Mouse (Mus musculus) regulatory T cell (primary cell): ENCODE data around the gene Dnaja3.
"Not testable (repeated sequence)": the region's sequence is repeated elsewhere in the genome, so short reads cannot be mapped to it uniquely, and the experiment has no call there.

Experiments
- in situ Hi-C: fragments of 300-600 bp; cut with MboI, MseI; formaldehyde crosslinking; loops from one replicate; pipeline ENCODE4 v1.15.1; 2025; ENCODE audit warnings: high pct_unique_total_duplicates

Gene Dnaja3

DNA sequence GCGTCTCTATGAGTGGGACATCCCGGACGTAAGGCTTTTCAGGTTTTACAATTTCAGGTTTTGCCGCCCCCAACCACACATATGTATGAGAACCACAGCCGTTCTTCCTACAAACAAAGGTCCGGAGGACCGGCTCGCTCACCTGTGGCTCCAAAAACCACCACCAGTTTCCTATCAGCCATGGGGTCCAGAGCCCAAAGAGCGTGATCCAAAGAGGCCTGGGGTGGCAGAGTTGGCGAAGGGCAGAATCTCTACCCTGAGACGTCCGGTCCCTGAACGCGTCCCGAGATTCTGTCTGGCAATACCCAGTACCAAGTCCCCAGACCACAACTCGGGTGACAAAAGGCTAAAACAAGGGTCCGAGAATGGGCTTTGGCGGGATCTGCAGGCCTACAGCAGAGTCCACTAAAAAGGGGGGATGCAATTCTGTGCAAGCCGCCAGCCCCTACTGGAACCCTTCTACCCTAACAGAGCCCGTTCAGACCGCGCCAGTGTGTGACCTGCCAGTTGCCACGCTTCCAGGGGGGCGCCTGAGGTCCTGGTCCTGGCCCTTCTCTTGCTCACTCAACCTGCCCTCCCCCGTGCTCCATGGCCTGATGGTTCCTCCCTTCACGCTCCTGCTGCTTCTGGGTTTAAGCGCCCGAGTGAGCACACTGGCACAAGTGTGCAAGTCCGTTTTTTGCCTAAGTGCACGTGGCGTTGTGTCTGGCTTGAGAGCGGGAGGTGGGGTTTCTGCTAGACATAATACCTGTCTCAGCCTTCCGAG lies 79.1 kb downstream of the Dnaja3 start, which contains the start of gene Nmral1:
TSS of gene Nmral1 (minus strand) at position 604 of the 766 bp plus-strand sequence.
- in situ Hi-C loops: loop anchor here (5.0 kb wide), 1 partner anchor 53 kb away; no protein-coding TSS in a partner anchor

DNA sequence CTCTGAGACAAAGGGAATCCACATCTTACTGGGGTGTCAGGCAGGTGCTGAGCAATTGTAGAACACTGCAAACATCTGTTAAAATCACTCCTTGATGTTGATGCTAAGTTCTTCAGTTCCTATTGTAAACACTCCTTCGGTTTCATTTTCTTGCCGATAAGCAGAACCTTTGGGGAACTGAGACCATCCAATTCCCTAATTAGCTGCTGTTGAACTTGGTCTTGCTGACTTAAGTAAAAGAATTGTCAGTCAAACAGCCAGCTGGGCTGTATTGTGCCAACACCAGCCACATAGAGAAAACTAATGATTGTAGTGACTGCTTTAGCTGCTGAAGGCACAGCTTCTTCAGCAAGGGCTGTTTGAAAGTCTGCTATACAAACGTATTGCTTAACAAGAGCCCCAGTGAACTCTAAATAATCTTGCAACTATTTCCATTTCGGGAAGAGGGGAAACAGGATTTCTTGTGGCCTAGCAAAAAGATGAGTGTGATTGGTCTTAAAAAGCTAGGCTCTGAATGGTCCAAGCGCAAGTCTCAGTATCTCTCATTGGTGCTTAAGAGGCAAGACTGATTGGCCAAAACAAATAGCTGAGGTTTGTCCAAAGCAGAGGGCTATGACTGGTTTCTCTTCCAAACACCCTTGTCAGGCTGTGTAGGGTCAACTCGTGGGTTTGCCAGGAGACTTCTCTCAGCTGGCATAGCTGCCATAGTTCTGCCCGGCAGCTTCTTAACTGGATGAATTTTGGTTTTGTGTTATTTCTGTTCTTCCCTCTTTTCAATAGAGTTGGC lies 82.5 kb downstream of the Dnaja3 start:
- in situ Hi-C loops: no loop called here

DNA sequence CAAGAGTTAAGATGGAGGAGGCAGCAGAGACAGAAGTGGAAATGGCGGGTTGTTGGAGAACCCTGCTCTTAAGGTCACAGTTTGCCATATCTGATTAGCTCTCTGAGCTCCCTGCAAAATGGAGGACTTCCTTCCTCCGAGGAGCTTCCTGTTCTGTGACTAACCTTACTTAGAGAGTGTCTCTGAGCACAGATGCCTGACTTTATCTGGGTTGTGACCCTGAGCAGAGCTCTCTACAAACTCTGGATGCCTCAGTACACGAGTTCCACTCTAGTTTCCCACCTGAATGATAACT lies 83.1 kb downstream of the Dnaja3 start:
- in situ Hi-C loops: no loop called here

DNA sequence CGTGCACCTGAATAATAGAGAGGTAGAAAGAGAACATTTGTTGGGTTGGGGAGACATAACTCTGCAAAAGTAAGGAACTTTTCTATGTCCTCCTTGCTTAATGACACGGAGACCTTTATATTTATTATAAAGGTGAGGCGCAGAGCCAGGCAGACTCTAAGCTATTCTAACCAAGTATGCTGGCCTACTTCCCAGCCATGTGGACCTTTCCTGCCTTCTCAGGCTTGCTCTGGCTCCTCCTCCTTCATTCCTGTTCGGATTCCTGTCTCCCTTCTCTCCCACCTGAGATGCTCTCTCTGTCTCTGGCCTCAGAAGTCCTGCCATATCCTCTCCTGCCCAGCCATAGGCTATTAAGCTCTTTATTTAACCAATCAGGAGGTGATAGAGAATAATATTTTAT lies 85.5 kb downstream of the Dnaja3 start:
- in situ Hi-C loops: no loop called here

DNA sequence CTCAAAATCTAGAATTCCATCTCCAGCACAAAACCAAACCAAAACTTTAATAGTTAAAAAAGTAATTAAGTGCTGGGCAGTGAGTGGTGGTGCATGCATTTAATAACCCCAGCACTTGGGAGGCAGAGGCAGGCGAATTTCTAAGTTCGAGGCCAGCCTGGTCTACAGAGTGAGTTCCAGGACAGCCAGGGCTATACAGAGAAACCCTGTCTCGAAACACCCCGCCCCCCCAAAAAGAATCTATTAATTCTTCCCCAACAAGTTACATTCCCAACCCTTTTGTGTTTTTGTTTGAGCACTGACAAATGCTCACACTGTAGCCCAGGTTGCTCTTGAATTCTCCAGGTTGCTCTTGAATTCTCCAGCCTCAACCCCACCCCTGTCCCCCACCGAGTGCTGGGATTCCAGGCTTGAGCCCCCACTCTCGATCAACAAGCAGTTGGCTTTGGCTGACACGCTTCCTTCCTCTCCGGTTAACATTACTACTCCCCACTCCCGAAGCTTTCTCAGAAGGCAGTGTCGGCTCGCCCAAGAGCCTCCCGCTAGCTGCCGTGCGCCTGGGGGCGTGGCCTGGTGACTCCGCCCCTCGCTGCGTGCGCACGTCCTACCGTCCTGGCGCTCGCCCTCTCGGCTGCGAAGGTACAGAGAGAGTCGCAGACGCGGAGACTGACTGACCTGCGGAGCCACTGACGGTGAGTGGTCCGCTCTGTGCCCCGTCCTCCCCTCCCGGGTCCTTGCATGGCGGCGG lies 86.2 kb downstream of the Dnaja3 start, which contains the start of gene Hmox2:
TSS of gene Hmox2 (plus strand) at position 582 of the 748 bp plus-strand sequence.
- in situ Hi-C loops: no loop called here

DNA sequence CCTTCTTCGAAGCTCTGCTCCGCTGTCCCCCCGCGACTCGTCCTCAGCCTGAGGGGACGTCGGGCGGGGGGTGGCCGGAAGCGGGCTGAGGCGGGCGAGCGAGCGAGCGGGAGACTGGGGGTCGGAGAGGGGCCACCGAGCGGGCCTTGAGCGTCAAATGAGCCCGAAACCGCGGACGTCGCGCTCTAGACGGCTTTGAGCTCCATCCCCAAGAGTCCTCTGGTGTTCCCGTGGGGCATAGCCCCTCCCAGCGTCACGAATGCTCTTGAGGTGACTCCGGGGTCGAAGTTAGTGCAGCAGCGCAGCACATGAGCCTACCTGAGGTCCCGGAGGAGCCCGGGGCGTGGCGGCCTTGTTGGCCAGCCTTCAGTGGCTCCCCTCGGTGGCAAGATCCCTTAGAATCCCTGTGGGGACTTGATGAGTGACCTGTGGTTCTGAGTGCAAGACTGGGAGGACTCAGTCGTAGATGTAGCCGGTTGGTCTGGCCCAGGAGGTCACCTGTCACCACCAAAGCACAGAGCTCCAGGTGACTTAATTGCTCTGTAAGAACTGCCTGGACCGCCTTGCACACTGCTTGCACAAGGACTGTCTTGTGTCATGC lies 86.8 kb downstream of the Dnaja3 start:
- in situ Hi-C loops: no loop called here

DNA sequence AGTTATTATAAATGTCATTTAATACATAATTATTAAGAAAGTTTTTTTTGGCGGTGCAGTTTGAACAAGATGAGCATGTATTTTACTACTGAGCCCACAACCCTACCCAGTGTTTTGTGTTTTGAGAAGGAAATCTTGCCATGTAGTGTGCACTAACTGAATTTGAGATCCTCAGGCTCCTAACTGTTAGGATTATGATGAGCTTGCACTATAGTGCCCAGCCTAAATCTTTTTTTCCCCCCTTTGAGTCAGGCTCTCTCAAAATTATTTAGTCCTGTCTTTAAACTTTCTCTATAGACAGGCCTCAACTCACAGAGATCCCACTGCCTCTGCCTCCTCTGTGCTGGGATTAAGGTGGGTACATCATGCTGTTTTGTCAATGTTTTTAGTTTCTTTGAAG lies 87.7 kb downstream of the Dnaja3 start:
- in situ Hi-C loops: no loop called here

DNA sequence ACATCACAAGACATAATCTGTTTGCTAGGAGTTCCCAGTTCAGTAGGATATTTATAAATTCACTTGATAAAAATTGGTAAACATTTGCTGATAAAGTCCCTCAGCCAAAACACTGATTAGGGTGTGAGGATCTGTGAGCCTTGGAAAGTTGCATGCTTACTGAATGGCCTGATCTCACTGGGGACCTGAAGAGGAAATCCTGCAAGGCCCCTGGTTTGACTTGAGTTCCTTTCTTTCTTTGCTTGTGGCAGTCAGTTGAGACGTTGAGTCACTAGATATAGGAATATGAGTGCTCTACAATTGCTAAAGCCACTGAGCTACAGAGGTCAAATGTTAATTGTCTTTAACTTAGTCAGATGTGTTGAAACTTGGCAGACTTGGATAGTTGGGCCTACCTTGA lies 88.2 kb downstream of the Dnaja3 start:
- in situ Hi-C loops: no loop called here

DNA sequence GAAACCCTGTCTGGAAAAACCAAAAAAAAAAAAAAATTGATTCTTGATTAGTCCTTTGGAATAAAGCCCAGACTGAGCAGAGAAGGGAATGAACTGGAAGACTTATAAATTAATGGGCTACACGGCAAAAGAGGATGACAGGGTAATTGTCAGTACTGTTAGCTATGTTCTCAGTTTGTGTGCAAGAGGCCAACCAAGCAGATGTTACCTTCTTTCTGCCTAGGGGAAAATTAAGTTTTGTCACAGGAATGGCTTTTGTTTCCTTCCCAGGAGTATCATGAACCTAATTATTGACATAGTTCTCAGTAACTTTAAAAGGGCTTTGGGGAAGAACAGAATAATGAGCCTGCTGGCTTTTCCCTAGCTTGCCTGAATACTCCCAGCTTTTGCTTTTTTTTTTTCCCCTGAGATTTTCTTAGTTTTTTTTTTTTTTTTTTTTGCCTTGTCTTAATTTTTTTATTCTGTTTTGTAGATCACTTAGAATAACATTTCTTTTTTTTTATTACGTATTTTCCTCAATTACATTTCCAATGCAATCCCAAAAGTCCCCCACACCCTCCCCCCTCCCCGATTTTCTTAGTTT lies 91.1 kb downstream of the Dnaja3 start:
- in situ Hi-C loops: no loop called here

DNA sequence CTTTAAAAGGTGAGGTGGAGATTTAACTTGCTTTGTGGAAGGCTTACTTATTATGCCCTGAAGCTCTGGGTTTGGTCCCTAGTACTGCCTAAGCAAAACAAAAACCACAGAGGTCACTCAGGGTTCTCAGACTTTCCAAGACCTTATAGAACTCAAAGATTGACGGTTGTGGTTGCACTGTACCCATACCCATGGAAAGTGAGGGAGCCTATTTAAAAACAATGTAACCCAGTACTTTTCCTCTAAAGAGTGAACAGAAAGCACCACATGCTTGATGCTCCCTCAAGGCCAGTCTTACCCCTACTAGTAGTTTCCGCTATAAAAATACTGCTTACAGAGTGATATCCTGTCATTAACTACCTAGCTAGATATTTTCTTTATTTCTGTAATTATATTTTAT lies 96.5 kb downstream of the Dnaja3 start:
- in situ Hi-C loops: no loop called here

DNA sequence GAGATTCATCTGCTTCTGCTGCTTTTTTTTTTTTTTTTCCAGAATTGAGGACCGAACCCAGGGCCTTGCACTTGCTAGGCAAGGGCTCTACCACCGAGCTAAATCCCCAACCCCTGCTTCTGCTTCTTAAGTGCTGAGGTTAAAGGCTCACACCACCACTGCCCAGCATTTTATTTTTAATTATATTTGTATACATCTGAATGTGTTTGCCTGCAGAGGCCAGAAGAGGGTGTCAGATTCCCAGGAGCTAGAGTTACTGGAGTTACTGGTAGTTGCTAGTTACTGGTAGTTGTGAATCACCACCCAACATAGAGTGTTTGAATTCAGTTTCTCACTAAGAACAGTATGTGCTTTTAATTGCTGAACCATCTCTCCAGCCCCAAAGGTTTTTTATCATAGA lies 100.2 kb downstream of the Dnaja3 start:
- in situ Hi-C loops: no loop called here

DNA sequence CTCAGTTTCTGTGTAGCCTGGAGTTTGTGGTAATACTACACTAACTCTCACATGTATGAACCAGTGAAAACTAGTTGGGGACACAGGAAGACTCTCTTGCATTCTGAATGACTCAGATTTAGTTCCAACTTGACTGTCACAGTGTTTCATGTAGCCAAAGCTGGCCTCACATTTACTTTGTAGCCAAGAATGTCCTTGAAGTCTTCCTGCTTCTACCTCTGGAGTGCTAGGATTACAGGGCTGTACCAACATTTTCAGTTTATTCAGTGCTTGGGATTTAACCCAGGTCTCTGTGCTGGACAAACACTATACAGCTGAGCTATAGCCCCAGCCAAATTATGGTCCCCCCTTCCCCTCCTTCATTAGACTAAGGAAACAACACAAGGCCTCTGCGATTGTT lies 102.4 kb downstream of the Dnaja3 start:
- in situ Hi-C loops: no loop called here

DNA sequence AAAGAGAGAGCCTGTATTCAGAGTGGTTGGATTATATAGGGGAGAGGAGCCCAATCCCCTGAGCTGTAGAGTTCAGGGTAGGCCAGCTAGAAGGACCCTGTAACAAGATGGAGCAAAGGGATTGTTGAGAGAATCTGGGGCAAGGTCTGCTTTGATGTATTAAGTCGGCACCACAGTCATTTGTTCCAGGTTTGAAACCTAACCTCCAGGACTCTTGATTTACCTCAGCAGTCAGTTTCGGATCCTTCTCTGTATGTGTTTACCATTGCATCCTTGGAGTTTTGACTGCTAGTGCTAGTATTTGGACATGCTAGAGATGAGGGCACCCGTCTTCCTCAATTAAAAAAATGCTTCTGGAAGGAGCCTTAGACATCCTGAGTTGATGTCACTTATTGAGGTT lies 112.4 kb downstream of the Dnaja3 start:
- in situ Hi-C loops: no loop called here

DNA sequence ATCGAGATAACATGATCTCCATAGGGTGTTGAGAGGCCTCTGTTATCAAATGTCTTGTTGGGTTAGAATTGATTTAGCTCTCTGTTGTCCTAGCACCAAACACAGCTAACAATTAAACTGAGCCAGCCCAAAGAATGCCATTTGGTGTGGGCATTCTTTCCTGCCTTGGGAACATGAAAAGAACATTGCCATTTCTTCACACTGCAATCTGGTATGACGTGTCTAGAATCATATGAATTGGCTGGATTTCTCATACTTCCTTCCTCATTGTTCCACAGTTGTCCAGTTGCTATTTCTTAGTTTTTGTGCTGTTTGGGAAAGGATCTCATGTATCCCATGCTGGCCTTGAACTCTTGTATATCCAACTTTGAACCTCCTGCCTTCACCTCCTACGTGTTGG lies 114.3 kb downstream of the Dnaja3 start:
- in situ Hi-C loops: no loop called here

DNA sequence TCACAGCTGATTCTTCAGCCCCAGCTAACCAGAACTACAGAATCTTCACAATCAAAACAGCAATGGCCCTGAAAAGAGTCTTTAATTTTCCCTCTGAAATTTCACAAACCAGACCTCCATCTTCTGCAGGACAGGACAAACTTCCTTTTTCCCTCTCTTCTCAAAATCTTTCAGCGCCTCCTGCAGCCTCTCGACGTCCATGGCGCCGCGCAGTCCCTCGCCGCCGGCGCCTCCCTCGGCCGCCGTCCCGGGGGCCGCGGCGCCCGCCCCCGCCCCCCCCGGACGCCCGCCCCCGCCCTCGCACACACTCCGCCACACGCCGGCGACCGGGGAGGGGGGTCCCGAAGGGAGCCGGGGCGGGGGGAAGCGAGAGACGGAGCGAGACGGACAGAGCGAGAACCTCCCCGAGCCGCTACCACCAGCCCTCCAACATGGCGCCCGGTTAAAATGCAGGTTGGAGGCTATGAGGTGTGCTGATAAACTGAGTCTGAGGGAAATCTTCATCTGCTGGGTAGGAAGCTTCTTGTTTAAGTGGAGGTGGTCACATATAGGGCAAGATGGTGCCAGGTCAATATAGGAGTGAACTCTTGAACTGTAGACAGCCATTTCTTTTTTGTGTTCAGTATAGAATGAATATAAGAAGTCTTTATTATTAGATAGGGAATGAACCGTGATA lies 117.0 kb downstream of the Dnaja3 start:
- in situ Hi-C loops: not testable (repeated sequence)
